Mouse (Mus musculus): ENCODE results near the gene Add3. TPM values are rescaled to one million over a fixed set of nuclear protein-coding genes. Genes with fewer than 3 reads are reported as not detected.

Gene Add3
- polyA plus RNA-seq, 1 experiment from 2014 or later: 120 TPM

- Histone ChIP-seq H3K9me3 (ENCODE audit: control insufficient read depth, low read length) (no peaks in the 10 kb centered on the region), H3K9ac (ENCODE audit: low read length) (no peak overlapping the region), H3K36me3 (ENCODE audit: control insufficient read depth, insufficient read depth, low read length) (no peaks in the 10 kb centered on the region), H3K4me2 (ENCODE audit: low read length) (no peak overlapping the region), H3K4me1 (replicated peaks; ENCODE audit: control insufficient read depth, insufficient read depth, low read length) (0 out of 2 replicates have a peak, but pooled peaks cover 7% of the 10 kb centered on the region), H3K4me3 (ENCODE audit: low read depth, low read length) (no peak overlapping the region), H3K27me3 (replicated peaks; ENCODE audit: control insufficient read depth, insufficient read depth, low read length) (no peaks in the 10 kb centered on the region), H3K27ac (ENCODE audit: low read depth) (no peak overlapping the region)
- WGBS: 88% methylated on average over 3 of the region's 3 CpGs
- DNase-seq (ENCODE audit: low spot score) (no peak), ATAC-seq (replicated peaks; ENCODE audit: low FRiP score, low TSS enrichment, low read depth) (no peak)
Measured at GRCm38 (mm10) chr19:53156361-53156760, 16.1 kb downstream of the Add3 start.

- Histone ChIP-seq H3K27me3 (replicated peaks; ENCODE audit: control insufficient read depth, insufficient read depth, low read length) (no peaks in the 10 kb centered on the region), H3K27ac (ENCODE audit: low read depth) (no peak overlapping the region), H3K4me3 (ENCODE audit: low read depth, low read length) (no peak overlapping the region), H3K4me1 (replicated peaks; ENCODE audit: control insufficient read depth, insufficient read depth, low read length) (0 out of 2 replicates have a peak, but pooled peaks cover 7% of the 10 kb centered on the region), H3K9ac (ENCODE audit: low read length) (no peak overlapping the region), H3K36me3 (ENCODE audit: control insufficient read depth, insufficient read depth, low read length) (no peaks in the 10 kb centered on the region), H3K9me3 (ENCODE audit: control insufficient read depth, low read length) (no peaks in the 10 kb centered on the region), H3K4me2 (ENCODE audit: low read length) (no peak overlapping the region)
- no peak for ATAC-seq (replicated peaks; ENCODE audit: low FRiP score, low TSS enrichment, low read depth)
- WGBS: 81% methylated on average over 5 of the region's 5 CpGs
- DNase-seq (ENCODE audit: low spot score): no peak
Measured at GRCm38 (mm10) chr19:53157176-53157575, 16.9 kb downstream of the Add3 start.

GRCm38 (mm10) chr19:53159351-53159750 lies 19.1 kb downstream of the Add3 start:
- Histone ChIP-seq H3K4me3 (ENCODE audit: low read depth, low read length) (no peak overlapping the region), H3K4me2 (ENCODE audit: low read length) (no peak overlapping the region), H3K9me3 (ENCODE audit: control insufficient read depth, low read length) (no peaks in the 10 kb centered on the region), H3K27me3 (replicated peaks; ENCODE audit: control insufficient read depth, insufficient read depth, low read length) (no peaks in the 10 kb centered on the region), H3K4me1 (replicated peaks; ENCODE audit: control insufficient read depth, insufficient read depth, low read length) (0 out of 2 replicates have a peak, but pooled peaks cover 3% of the 10 kb centered on the region), H3K36me3 (ENCODE audit: control insufficient read depth, insufficient read depth, low read length) (0 out of 2 replicates have a peak, but pooled peaks cover 2% of the 10 kb centered on the region), H3K9ac (ENCODE audit: low read length) (no peak overlapping the region), H3K27ac (ENCODE audit: low read depth) (no peak overlapping the region)
- DNase-seq (ENCODE audit: low spot score) (no peak), ATAC-seq (replicated peaks; ENCODE audit: low FRiP score, low TSS enrichment, low read depth) (no peak)
- WGBS: 49% methylated on average over 7 of the region's 7 CpGs

GRCm38 (mm10) chr19:53162927-53163326 lies 22.7 kb downstream of the Add3 start:
- no peak overlapping the region for H3K4me2 ChIP-seq (ENCODE audit: low read length)

GRCm38 (mm10) chr19:53164645-53165044 lies 24.4 kb downstream of the Add3 start:
- Histone ChIP-seq H3K36me3 (ENCODE audit: control insufficient read depth, insufficient read depth, low read length) (0 out of 2 replicates have a peak, but pooled peaks cover 2% of the 10 kb centered on the region), H3K4me3 (ENCODE audit: low read depth, low read length) (no peak overlapping the region), H3K27me3 (replicated peaks; ENCODE audit: control insufficient read depth, insufficient read depth, low read length) (no peaks in the 10 kb centered on the region), H3K9ac (ENCODE audit: low read length) (no peak overlapping the region), H3K4me1 (replicated peaks; ENCODE audit: control insufficient read depth, insufficient read depth, low read length) (no peaks in the 10 kb centered on the region), H3K9me3 (ENCODE audit: control insufficient read depth, low read length) (no peaks in the 10 kb centered on the region), H3K27ac (ENCODE audit: low read depth) (no peak overlapping the region), H3K4me2 (ENCODE audit: low read length) (no peak overlapping the region)
- DNase-seq (ENCODE audit: low spot score) (no peak), ATAC-seq (replicated peaks; ENCODE audit: low FRiP score, low TSS enrichment, low read depth) (no peak)
- 80% methylated on average over 7 of the region's 7 CpGs for WGBS

More at GRCm38 (mm10) chr19:53162927-53163326, 22.7 kb downstream of the Add3 start:
- ATAC-seq (replicated peaks; ENCODE audit: low FRiP score, low TSS enrichment, low read depth) (no peak), DNase-seq (ENCODE audit: low spot score) (no peak)
- WGBS: 86% methylated on average over 6 of the region's 6 CpGs
- Histone ChIP-seq H3K27ac (ENCODE audit: low read depth) (no peak overlapping the region), H3K9ac (ENCODE audit: low read length) (no peak overlapping the region), H3K27me3 (replicated peaks; ENCODE audit: control insufficient read depth, insufficient read depth, low read length) (no peaks in the 10 kb centered on the region), H3K4me3 (ENCODE audit: low read depth, low read length) (no peak overlapping the region), H3K36me3 (ENCODE audit: control insufficient read depth, insufficient read depth, low read length) (0 out of 2 replicates have a peak, but pooled peaks cover 2% of the 10 kb centered on the region), H3K4me1 (replicated peaks; ENCODE audit: control insufficient read depth, insufficient read depth, low read length) (0 out of 2 replicates have a peak, but pooled peaks cover 3% of the 10 kb centered on the region), H3K9me3 (ENCODE audit: control insufficient read depth, low read length) (no peaks in the 10 kb centered on the region)

- no peak for ATAC-seq (replicated peaks; ENCODE audit: low FRiP score, low TSS enrichment, low read depth)
- Histone ChIP-seq H3K27ac (ENCODE audit: low read depth) (no peak overlapping the region), H3K9ac (ENCODE audit: low read length) (no peak overlapping the region), H3K9me3 (ENCODE audit: control insufficient read depth, low read length) (no peaks in the 10 kb centered on the region), H3K4me1 (replicated peaks; ENCODE audit: control insufficient read depth, insufficient read depth, low read length) (no peaks in the 10 kb centered on the region), H3K36me3 (ENCODE audit: control insufficient read depth, insufficient read depth, low read length) (0 out of 2 replicates have a peak, but pooled peaks cover 2% of the 10 kb centered on the region), H3K27me3 (replicated peaks; ENCODE audit: control insufficient read depth, insufficient read depth, low read length) (no peaks in the 10 kb centered on the region), H3K4me2 (ENCODE audit: low read length) (no peak overlapping the region), H3K4me3 (ENCODE audit: low read depth, low read length) (no peak overlapping the region)
- 54% methylated on average over 4 of the region's 4 CpGs for WGBS
- DNase-seq (ENCODE audit: low spot score): no peak
Measured at GRCm38 (mm10) chr19:53165305-53166240, 25.3 kb downstream of the Add3 start.

- ATAC-seq (replicated peaks; ENCODE audit: low FRiP score, low TSS enrichment, low read depth) (no peak), DNase-seq (ENCODE audit: low spot score) (no peak)
- Histone ChIP-seq H3K4me2 (ENCODE audit: low read length) (no peak overlapping the region), H3K4me1 (replicated peaks; ENCODE audit: control insufficient read depth, insufficient read depth, low read length) (no peaks in the 10 kb centered on the region), H3K9ac (ENCODE audit: low read length) (no peak overlapping the region), H3K27ac (ENCODE audit: low read depth) (no peak overlapping the region), H3K36me3 (ENCODE audit: control insufficient read depth, insufficient read depth, low read length) (0 out of 2 replicates have a peak, but pooled peaks cover 2% of the 10 kb centered on the region), H3K27me3 (replicated peaks; ENCODE audit: control insufficient read depth, insufficient read depth, low read length) (no peaks in the 10 kb centered on the region), H3K9me3 (ENCODE audit: control insufficient read depth, low read length) (no peaks in the 10 kb centered on the region), H3K4me3 (ENCODE audit: low read depth, low read length) (no peak overlapping the region)
- 92% methylated on average over 10 of the region's 10 CpGs for WGBS
Measured at GRCm38 (mm10) chr19:53166367-53166766, 26.1 kb downstream of the Add3 start.

GRCm38 (mm10) chr19:53168576-53168975 lies 28.3 kb downstream of the Add3 start:
- no peak overlapping the region for H3K9ac ChIP-seq (ENCODE audit: low read length)
- H3K27ac ChIP-seq (ENCODE audit: low read depth): no peak overlapping the region
- no peaks in the 10 kb centered on the region for H3K9me3 ChIP-seq (ENCODE audit: control insufficient read depth, low read length)
- DNase-seq (ENCODE audit: low spot score) (no peak), ATAC-seq (replicated peaks; ENCODE audit: low FRiP score, low TSS enrichment, low read depth) (no peak)
- 78% methylated on average over 5 of the region's 5 CpGs for WGBS
- H3K27me3 ChIP-seq (replicated peaks; ENCODE audit: control insufficient read depth, insufficient read depth, low read length): no peaks in the 10 kb centered on the region
- H3K36me3 ChIP-seq (ENCODE audit: control insufficient read depth, insufficient read depth, low read length): no peaks in the 10 kb centered on the region
- no peak overlapping the region for H3K4me2 ChIP-seq (ENCODE audit: low read length)
- no peak overlapping the region for H3K4me3 ChIP-seq (ENCODE audit: low read depth, low read length)
- H3K4me1 ChIP-seq (replicated peaks; ENCODE audit: control insufficient read depth, insufficient read depth, low read length): no peaks in the 10 kb centered on the region
